Mouse (Mus musculus) heart, adult 11 months (tissue): ENCODE measurements around the gene Fam107a.

ENCODE experiments used
- DNase-seq: peaks from one replicate; pipeline ENCODE4 v3.0.0; 2022

The Fam107a gene

GRCm38 (mm10) chr14:8315169-8315568 is 2.7 kb downstream of the Fam107a start:
- no peak for DNase-seq

GRCm38 (mm10) chr14:8314536-8314935 is 3.3 kb downstream of the Fam107a start:
- no peak for DNase-seq

- peak; percentile 91 for DNase-seq
Observed at GRCm38 (mm10) chr14:8313877-8314276, 3.9 kb downstream of the Fam107a start.

GRCm38 (mm10) chr14:8309621-8310141 is 8.1 kb downstream of the Fam107a start:
- DNase-seq = peak; percentile 97

- no peak for DNase-seq
Observed at GRCm38 (mm10) chr14:8308650-8309049, 9.2 kb downstream of the Fam107a start.

DNA sequence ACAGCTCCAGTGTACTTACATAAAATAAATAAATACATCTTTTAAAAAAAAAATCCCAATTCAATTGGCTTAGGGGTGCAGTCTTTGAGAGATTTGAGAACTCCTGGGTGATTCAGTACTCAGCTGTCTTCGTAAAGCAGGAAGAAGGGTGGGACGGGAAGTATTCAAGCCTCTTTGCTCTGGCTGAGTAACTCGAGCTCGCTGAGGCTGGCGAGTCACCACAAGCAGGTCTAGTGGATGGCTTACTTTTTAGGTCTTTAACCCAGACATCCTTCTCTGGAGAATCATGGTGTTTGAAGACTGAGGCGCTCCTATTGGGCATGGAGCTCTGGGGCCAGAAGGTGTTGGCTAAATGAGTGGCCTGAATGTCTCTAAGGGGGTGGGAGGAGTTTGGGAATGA is 10.9 kb downstream of the Fam107a start:
- DNase-seq = no peak

- DNase-seq = peak; percentile 91
Observed at GRCm38 (mm10) chr14:8305014-8305413, 12.8 kb downstream of the Fam107a start.

- DNase-seq = no peak
Observed at GRCm38 (mm10) chr14:8304082-8304481, 13.7 kb downstream of the Fam107a start.

GRCm38 (mm10) chr14:8302687-8303086 is 15.1 kb downstream of the Fam107a start:
- no peak for DNase-seq

- no peak for DNase-seq
Observed at GRCm38 (mm10) chr14:8300281-8300680, 17.5 kb downstream of the Fam107a start.

GRCm38 (mm10) chr14:8297889-8298293 is 19.9 kb downstream of the Fam107a start:
- no peak for DNase-seq

GRCm38 (mm10) chr14:8294257-8294656 is 23.6 kb downstream of the Fam107a start:
- DNase-seq = no peak

GRCm38 (mm10) chr14:8286595-8286994 is 31.2 kb downstream of the Fam107a start:
- DNase-seq = peak; percentile 86

- DNase-seq = peak; percentile 27
Observed at GRCm38 (mm10) chr14:8283784-8284183, 34.0 kb downstream of the Fam107a start.

- DNase-seq = peak; percentile 37
Observed at GRCm38 (mm10) chr14:8271281-8271680, 46.5 kb downstream of the Fam107a start.

DNA sequence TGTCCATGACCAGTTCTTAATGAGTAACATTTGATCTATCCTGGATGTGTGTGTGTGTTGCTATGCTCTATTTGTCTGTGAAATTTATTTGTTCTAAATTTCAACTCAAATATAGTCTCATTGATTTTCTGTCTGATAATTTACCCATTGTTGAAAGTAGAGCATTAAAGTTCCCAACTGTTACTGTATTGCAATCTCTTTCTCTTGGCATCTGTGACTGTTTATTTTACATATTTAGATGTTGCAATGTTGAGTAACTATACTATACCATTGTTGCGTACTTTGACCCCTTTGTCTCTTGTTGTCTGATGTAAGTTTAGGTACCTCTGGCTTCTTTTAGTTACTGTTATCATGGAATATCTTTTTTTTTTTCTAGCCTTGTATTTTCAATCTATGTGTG is 53.4 kb downstream of the Fam107a start:
- DNase-seq = no peak

DNA sequence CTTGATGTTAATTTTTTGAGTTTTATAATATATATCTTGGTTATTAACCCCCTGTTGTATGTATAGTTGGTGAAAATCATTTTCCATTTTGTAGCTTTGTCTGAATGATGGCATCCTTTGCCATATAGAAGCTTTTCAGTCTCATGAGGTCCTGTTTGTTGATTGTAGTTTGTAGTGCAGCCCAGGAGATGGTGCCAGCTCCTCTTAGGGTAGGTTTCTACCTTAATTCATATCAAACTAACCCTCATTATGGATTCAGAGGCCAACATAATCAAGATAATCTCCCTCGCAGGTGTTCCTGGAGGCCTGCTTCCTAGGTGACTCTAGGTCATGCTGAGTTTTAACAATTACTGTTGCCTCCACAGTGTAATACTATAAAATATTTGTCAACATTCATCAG is 55.6 kb downstream of the Fam107a start:
- peak; percentile 27 for DNase-seq

DNA sequence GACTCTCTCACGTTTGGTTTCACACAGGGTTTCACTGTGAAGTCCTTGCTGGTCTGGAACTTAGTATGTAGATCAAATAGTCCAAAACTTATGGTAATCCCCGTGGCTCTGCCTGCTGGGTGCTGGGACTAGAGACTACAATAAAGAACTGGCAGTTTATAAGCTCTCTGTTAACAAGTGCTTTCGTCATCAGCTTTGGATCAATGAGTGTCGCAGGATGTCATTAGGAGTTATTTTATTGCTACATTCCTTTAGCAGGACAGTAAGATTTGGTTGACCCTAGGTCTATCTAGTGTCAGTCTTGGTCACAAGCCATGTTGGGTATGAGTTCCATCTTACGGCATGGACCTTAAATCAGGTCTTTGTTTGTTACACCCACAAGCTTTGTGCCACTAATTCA is 57.6 kb downstream of the Fam107a start:
- peak; percentile 53 for DNase-seq

- DNase-seq = no peak
Observed at GRCm38 (mm10) chr14:8259166-8259565, 58.7 kb downstream of the Fam107a start, which contains the start of gene Acox2. TSS of gene Acox2 (minus strand) at chr14:8259353.

DNA sequence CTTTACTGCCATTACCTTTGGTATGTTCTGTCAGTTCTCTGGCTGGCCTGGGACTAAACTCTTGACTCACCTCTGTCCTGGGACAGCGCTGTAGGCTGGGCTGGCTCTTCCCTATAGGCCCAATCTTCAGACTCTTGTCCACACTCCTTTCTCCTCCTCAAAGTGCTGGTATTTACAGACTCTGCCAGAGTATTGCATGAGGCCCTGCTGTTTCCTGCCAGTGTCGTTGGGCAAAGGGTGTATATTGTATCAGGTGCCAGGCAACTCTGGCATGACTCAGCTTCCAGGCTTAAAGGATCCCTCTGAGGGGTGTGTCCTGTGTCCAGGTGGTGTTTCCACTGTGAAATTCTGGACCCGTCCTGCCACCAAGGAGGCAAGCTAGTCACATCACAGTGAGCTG is 59.1 kb downstream of the Fam107a start:
- peak; percentile 89 for DNase-seq

GRCm38 (mm10) chr14:8258335-8258627 is 59.5 kb downstream of the Fam107a start:
- DNase-seq = peak; percentile 86

GRCm38 (mm10) chr14:8257521-8258334 is 60.1 kb downstream of the Fam107a start:
- no peak for DNase-seq

DNA sequence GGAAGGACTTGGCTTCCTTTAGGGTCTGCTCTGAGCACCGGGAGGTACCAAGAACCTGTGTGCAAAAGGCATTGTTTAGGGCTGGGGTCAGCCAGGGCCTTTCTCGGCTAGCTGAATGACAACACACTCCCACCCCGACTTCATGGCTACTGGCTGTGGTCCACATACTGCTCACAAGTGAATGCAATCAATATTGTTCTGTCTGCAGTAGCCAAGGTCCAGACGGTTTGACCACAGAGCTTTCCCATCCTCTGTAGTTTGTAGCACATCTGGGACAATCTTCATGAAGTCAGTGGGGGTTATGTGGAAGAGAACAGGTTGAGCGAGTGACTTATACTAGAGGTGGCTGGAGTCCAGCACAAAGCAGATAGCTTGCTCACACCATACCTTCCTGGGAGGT is 60.9 kb downstream of the Fam107a start:
- peak; percentile 69 for DNase-seq

DNA sequence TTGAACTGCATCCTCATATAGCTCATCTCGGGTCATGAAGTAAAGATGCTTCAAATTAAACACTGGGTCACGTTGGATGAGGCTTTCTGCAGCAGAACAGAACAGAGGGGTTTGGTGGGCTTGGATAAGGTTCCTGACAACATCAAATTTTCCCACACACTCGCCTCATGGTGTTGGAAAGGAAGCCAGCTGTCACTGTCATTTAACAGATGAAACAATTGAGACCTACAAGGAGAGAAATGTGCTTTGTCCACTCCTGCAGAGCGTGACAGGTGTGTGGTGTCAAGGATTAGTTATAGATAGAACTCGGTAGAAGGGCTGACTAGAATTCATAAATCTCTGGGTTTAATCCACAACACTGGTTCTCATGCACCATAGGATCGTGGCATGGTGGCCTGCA is 61.8 kb downstream of the Fam107a start:
- DNase-seq = peak; percentile 56
